Mouse (Mus musculus) granulocyte monocyte progenitor cell, adult 5-6 weeks (primary cell): ENCODE data around the gene Pola2. TPM values are rescaled to one million over a fixed set of nuclear protein-coding genes. Genes with fewer than 3 reads are reported as not detected.

Experiments used
- ATAC-seq: replicated peaks from 2 replicates; pipeline ENCODE4 v1.8.0; 2016; ENCODE audit warnings: mild to moderate bottlenecking, moderate TSS enrichment, inconsistent platforms; ENCODE audit not compliant: poor library complexity, severe bottlenecking
- total RNA-seq, 2 experiments: library from RNA; stranded (forward) in 1 of 2; stranded (reverse) in 1 of 2; fragments of 200-712, 200-1000 nt in 1 of 2; fragments of >200 nt in 1 of 2; fragmentation: Nextera tagmentation in 1 of 2; gene quantifications; 2 replicates each; pipeline ENCODE4 v1.2.3; 2014 to 2017

The Pola2 gene
- total RNA-seq (2014; fragmentation: Nextera tagmentation) (122 and 129 TPM in 2 replicates), total RNA-seq (2017) (56.9 and 64.9 TPM in 2 replicates)

GRCm38 (mm10) chr19:5963883-5964562 is at the start of gene Pola2:
TSS of gene Pola2 (minus strand) at chr19:5964202.
- ATAC-seq = peak; percentile 77

- no peak for ATAC-seq
Observed at GRCm38 (mm10) chr19:6013691-6014090, 49.7 kb upstream of the Pola2 start.

- ATAC-seq = no peak
Observed at GRCm38 (mm10) chr19:6009137-6009536, 45.1 kb upstream of the Pola2 start.

- ATAC-seq = no peak
Observed at GRCm38 (mm10) chr19:6007013-6007412, 43.0 kb upstream of the Pola2 start.

GRCm38 (mm10) chr19:6005541-6005940 is 41.5 kb upstream of the Pola2 start:
- no peak for ATAC-seq

GRCm38 (mm10) chr19:5999969-6000368 is 36.0 kb upstream of the Pola2 start:
- ATAC-seq = no peak

- ATAC-seq = no peak
Observed at GRCm38 (mm10) chr19:5998180-5998579, 34.2 kb upstream of the Pola2 start.

GRCm38 (mm10) chr19:5994711-5995110 is 30.7 kb upstream of the Pola2 start:
- no peak for ATAC-seq

GRCm38 (mm10) chr19:5992012-5992411 is 28.0 kb upstream of the Pola2 start:
- ATAC-seq = peak; percentile 63

GRCm38 (mm10) chr19:5991467-5991866 is 27.5 kb upstream of the Pola2 start:
- no peak for ATAC-seq

- ATAC-seq = no peak
Observed at GRCm38 (mm10) chr19:5990921-5991320, 26.9 kb upstream of the Pola2 start.

GRCm38 (mm10) chr19:5990033-5990432 is 26.0 kb upstream of the Pola2 start:
- ATAC-seq = no peak

- ATAC-seq = no peak
Observed at GRCm38 (mm10) chr19:5989585-5989984, 25.6 kb upstream of the Pola2 start.

- ATAC-seq = peak; percentile 88
Observed at GRCm38 (mm10) chr19:5988815-5989452, 24.9 kb upstream of the Pola2 start.

GRCm38 (mm10) chr19:5988027-5988814 is 24.2 kb upstream of the Pola2 start:
- no peak for ATAC-seq

GRCm38 (mm10) chr19:5986043-5986442 is 22.0 kb upstream of the Pola2 start, which contains the start of gene Slc22a20:
TSS of gene Slc22a20 (minus strand) at chr19:5986143.
- ATAC-seq = no peak

- no peak for ATAC-seq
Observed at GRCm38 (mm10) chr19:5980477-5980876, 16.5 kb upstream of the Pola2 start.

GRCm38 (mm10) chr19:5977717-5978116 is 13.7 kb upstream of the Pola2 start:
- no peak for ATAC-seq

GRCm38 (mm10) chr19:5975676-5976075 is 11.7 kb upstream of the Pola2 start:
- no peak for ATAC-seq

GRCm38 (mm10) chr19:5975112-5975511 is 11.1 kb upstream of the Pola2 start:
- ATAC-seq = no peak

- no peak for ATAC-seq
Observed at GRCm38 (mm10) chr19:5967664-5968063, 3.7 kb upstream of the Pola2 start.
